Mouse (Mus musculus) spleen, adult 2 months (tissue): ENCODE data around the gene Supt7l.

Source experiments
- CTCF ChIP-seq: fragments of 200-500 bp; IDR thresholded peaks from 2 replicates; pipeline ENCODE4 v1.5.1; 2011; ENCODE audit warnings: mild to moderate bottlenecking, inconsistent platforms; ENCODE audit not compliant: insufficient read depth, insufficient read length, insufficient replicate concordance; ENCODE audit errors: extremely low read depth
- POLR2A ChIP-seq: fragments of 200-500 bp; IDR thresholded peaks from 2 replicates; pipeline ENCODE4 v1.6.1; 2011; ENCODE audit warnings: low read depth, low read length, inconsistent platforms

GRCm38 (mm10) chr5:31480536-31480935, 47.1 kb downstream of the Supt7l start:
- TF ChIP-seq CTCF: no peak
- TF ChIP-seq POLR2A: no peak
